Mouse (Mus musculus) testis, postnatal 10 days (tissue): ENCODE measurements around the gene Cdh13.

Experiments used
- DNase-seq: peaks from one replicate; pipeline ENCODE4 v3.0.0; 2021; ENCODE audit warnings: low spot score

Gene Cdh13

GRCm38 (mm10) chr8:118448011-118448410 is 164.5 kb downstream of the Cdh13 start:
- DNase-seq = no peak

GRCm38 (mm10) chr8:118452445-118453103 is 169.0 kb downstream of the Cdh13 start:
- no peak for DNase-seq

- DNase-seq = no peak
Measured at GRCm38 (mm10) chr8:118455245-118455644, 171.7 kb downstream of the Cdh13 start.

GRCm38 (mm10) chr8:118465330-118465948 is 181.9 kb downstream of the Cdh13 start:
- no peak for DNase-seq

- no peak for DNase-seq
Measured at GRCm38 (mm10) chr8:118477587-118477986, 194.1 kb downstream of the Cdh13 start.

- no peak for DNase-seq
Measured at GRCm38 (mm10) chr8:118488735-118489134, 205.2 kb downstream of the Cdh13 start.

GRCm38 (mm10) chr8:118502509-118502908 is 219.0 kb downstream of the Cdh13 start:
- DNase-seq = no peak

- no peak for DNase-seq
Measured at GRCm38 (mm10) chr8:118509426-118509825, 225.9 kb downstream of the Cdh13 start.

GRCm38 (mm10) chr8:118513259-118513658 is 229.7 kb downstream of the Cdh13 start:
- no peak for DNase-seq

GRCm38 (mm10) chr8:118515616-118516015 is 232.1 kb downstream of the Cdh13 start:
- no peak for DNase-seq

GRCm38 (mm10) chr8:118517071-118517470 is 233.5 kb downstream of the Cdh13 start:
- no peak for DNase-seq

- no peak for DNase-seq
Measured at GRCm38 (mm10) chr8:118518030-118518741, 234.7 kb downstream of the Cdh13 start.

GRCm38 (mm10) chr8:118518742-118519102 is 235.2 kb downstream of the Cdh13 start:
- DNase-seq = no peak

- no peak for DNase-seq
Measured at GRCm38 (mm10) chr8:118523922-118524321, 240.4 kb downstream of the Cdh13 start.

- DNase-seq = no peak
Measured at GRCm38 (mm10) chr8:118538816-118539558, 255.5 kb downstream of the Cdh13 start.

GRCm38 (mm10) chr8:118539559-118539819 is 256.0 kb downstream of the Cdh13 start:
- DNase-seq = no peak

- no peak for DNase-seq
Measured at GRCm38 (mm10) chr8:118539941-118540340, 256.4 kb downstream of the Cdh13 start.

GRCm38 (mm10) chr8:118552397-118552796 is 268.9 kb downstream of the Cdh13 start:
- DNase-seq = no peak

GRCm38 (mm10) chr8:118552842-118553241 is 269.3 kb downstream of the Cdh13 start:
- DNase-seq = no peak

- no peak for DNase-seq
Measured at GRCm38 (mm10) chr8:118564024-118564423, 280.5 kb downstream of the Cdh13 start.

GRCm38 (mm10) chr8:118565186-118565585 is 281.7 kb downstream of the Cdh13 start:
- DNase-seq = no peak

- DNase-seq = no peak
Measured at GRCm38 (mm10) chr8:118565887-118566747, 282.6 kb downstream of the Cdh13 start.
